Mouse (Mus musculus): Measurements from ENCODE around the gene Urgcp.
"Not testable (repeated sequence)": the region's sequence is repeated elsewhere in the genome, so short reads cannot be mapped to it uniquely, and the experiment has no call there.

The Urgcp gene

GRCm38 (mm10) chr11:5761820-5762632 is at the start of gene Urgcp:
Gene Urgcp, minus strand, starts transcription at chr11:5762376.
- DNase-seq (ENCODE audit: low read depth, low spot score), result peak; percentile 87

- not testable (repeated sequence) for DNase-seq (ENCODE audit: low read depth, low spot score)
These were observed 47.3 kb upstream of the Urgcp start for GRCm38 (mm10) chr11:5809487-5809886.

DNA sequence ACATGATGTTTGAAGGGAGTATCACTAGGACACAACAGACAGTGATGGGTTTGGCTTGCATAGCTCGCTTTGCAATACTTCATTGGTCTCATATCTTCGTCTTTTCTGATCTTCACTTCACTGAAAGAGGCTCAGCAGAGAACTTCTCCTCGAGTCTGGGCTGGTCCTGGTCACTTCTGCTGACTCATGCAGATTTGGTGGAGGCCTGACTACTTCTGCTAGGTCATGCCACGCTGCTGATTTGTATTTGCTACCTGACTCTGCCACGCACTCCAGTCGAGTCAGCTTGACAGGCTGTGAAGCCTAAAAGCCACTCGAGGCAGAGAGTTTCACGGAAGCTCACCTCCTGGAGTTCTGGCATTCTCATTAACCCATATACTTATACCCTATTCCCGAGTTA is 45.8 kb upstream of the Urgcp start:
- DNase-seq (ENCODE audit: low read depth, low spot score), result no peak

- DNase-seq (ENCODE audit: low read depth, low spot score), result no peak
These were observed 43.5 kb upstream of the Urgcp start for GRCm38 (mm10) chr11:5805711-5806110.

- no peak for DNase-seq (ENCODE audit: low read depth, low spot score)
These were observed 42.0 kb upstream of the Urgcp start for GRCm38 (mm10) chr11:5804174-5804573.

GRCm38 (mm10) chr11:5803551-5803981 is 41.4 kb upstream of the Urgcp start, which contains the start of gene Pgam2:
Gene Pgam2, minus strand, starts transcription at chr11:5803733.
- DNase-seq (ENCODE audit: low read depth, low spot score), result no peak

GRCm38 (mm10) chr11:5802457-5803217 is 40.5 kb upstream of the Urgcp start:
- no peak for DNase-seq (ENCODE audit: low read depth, low spot score)

- no peak for DNase-seq (ENCODE audit: low read depth, low spot score)
These were observed 39.8 kb upstream of the Urgcp start for GRCm38 (mm10) chr11:5802005-5802404.

GRCm38 (mm10) chr11:5801511-5801910 is 39.3 kb upstream of the Urgcp start:
- DNase-seq (ENCODE audit: low read depth, low spot score), result no peak

GRCm38 (mm10) chr11:5799621-5800490 is 37.7 kb upstream of the Urgcp start:
- DNase-seq (ENCODE audit: low read depth, low spot score), result no peak

- no peak for DNase-seq (ENCODE audit: low read depth, low spot score)
These were observed 35.8 kb upstream of the Urgcp start for GRCm38 (mm10) chr11:5797928-5798327.

DNA sequence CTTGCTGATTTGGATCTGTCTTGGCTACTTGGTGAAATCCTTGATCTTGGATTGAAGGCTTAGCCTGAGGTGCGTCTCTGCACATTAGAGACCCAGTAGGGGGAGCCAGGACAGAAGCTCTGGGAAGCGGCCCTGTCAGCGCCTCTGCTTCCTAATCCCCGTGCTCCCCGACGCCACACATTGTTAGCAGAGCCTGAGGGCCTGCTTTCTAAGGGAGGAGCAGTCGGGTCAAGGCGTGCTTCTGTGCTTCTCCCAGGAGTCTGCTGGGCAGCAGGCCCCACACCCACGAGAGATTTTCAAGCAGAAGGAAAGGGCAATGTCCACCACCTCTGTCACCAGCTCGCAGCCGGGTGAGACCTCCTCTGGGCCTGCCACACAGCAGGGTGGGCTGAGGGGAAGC is 35.2 kb upstream of the Urgcp start:
- no peak for DNase-seq (ENCODE audit: low read depth, low spot score)

- no peak for DNase-seq (ENCODE audit: low read depth, low spot score)
These were observed 34.8 kb upstream of the Urgcp start for GRCm38 (mm10) chr11:5796939-5797338.

DNA sequence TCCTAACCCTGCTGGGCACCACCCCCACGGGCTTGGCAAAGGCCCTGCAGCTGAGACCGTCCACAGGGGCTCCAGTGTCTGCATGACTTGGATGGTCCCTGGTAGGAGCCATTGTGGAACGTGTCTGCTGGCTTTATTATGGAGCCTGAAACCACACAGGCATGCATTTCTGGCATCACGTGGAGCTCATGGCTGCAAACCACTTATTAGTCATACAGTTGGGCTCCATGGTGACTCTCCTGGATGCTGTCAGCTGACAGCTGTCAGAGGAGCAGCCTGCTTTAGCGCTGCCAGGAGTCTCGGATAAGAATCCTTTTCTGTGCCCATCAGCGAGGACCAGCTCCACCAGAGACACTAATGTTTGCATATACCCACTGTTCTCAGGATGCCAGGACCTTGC is 33.5 kb upstream of the Urgcp start:
- DNase-seq (ENCODE audit: low read depth, low spot score), result no peak

GRCm38 (mm10) chr11:5795290-5795689 is 33.1 kb upstream of the Urgcp start:
- no peak for DNase-seq (ENCODE audit: low read depth, low spot score)

DNA sequence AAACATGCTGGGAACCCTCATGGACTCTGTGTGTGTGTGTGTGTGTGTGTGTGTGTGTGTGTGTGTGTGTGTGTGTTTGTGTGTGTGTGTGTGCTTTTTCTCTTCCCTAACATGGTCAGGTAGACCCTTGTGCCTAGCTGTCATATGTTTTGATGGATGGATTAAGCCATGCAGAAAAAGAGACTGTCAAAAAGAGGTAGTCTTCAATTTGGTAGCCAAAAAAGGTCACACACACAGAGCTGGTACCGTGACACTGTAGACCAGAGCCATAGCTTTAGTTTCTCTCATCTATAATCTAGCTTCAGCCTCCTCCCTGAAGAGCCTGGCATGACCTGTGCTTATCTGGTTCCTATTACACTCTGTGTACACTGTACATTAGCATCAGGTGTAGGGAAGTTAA is 28.3 kb upstream of the Urgcp start:
- DNase-seq (ENCODE audit: low read depth, low spot score), result no peak

GRCm38 (mm10) chr11:5789754-5790333 is 27.7 kb upstream of the Urgcp start:
- no peak for DNase-seq (ENCODE audit: low read depth, low spot score)

GRCm38 (mm10) chr11:5789071-5789753 is 27.0 kb upstream of the Urgcp start:
- DNase-seq (ENCODE audit: low read depth, low spot score), result no peak

GRCm38 (mm10) chr11:5788056-5789014 is 26.2 kb upstream of the Urgcp start, which contains the start of gene Dbnl:
Gene Dbnl, plus strand, starts transcription at chr11:5788488.
- DNase-seq (ENCODE audit: low read depth, low spot score), result peak; percentile 94

DNA sequence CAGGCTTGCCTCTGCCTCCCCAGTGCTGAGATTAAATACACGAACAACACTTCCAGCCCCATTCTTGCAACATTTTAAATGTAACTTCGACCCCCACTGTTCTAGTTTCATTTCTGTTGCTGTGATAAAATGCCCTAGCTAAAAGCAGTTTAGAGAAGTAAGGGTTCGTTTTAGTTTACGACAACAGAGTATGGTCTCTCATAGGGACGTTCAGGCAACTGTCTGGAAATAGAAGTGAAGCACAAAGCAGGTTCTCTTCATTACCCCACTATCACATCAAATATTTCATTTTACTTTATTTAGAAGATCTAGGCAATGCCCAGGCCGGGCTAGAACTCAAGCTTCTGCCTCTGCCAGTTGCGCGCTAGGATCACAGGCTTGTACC is 25.5 kb upstream of the Urgcp start:
- DNase-seq (ENCODE audit: low read depth, low spot score), result no peak
